Mouse (Mus musculus): Measurements from ENCODE around the gene Shisa8.

The Shisa8 gene

DNA sequence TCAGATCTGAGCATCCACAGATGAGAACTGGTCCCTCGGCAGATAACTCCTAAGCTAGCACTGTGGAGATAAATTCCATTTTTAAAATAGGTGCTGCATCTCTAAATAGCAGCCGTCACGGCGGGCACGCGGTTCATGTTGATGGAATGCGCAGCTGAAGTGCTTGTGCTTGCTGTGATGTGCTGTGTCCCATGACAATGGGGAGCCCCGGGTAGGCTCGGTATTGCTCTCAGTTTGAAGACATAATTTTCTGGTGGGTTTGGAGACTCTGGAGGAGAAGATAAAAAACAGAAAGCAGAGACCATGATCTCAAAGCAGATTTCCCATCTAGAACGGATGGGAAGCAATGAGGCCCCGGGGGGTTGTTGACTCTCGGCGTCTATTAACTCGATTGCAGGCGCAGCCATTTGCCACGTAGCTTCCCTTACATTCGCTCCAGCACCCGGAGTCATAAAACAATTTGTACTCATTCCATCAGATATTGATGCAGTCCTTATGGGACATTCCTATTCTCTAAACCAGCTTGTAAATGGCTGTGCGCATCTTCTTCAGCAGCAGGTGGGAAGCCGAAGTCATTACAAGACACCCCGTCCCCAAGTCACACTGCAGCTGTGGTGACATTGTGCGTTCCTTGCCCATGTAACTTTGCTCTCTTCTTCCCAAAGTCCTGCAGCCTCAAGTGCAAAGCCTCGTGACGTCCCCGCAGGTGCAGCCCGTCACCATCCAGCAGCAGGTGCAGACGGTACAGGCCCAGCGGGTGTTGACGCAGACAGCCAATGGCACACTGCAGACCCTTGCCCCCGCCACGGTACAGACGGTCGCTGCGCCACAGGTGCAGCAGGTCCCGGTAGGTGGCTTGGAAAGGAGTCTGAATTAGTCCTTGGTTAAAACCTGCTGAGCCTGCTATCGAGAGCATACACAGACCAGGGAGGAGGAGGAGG is 41.9 kb downstream of the Shisa8 start:
- no peak for DNase-seq

DNA sequence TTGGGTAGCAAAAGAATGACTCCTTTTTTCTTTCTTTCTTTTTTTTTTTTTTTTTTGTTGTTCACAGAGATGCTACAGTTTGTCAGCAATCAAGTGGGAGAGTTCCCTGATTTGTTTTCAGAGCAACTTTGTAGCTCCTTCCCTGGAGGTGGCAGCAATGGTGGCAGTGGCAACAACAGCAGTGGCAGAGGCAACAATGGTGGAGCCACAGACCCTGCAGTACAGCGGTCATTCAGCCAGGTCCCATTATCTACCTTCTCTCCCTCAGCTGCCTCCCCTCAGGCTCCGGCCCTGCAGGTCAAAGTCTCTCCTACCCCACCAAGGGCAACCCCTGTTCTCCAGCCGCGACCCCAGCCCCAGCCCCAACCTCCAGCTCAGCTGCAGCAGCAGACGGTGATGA is 42.9 kb downstream of the Shisa8 start:
- DNase-seq: no peak

- DNase-seq: no peak
Observed at GRCm38 (mm10) chr15:82167201-82168168, 45.1 kb downstream of the Shisa8 start.

GRCm38 (mm10) chr15:82166240-82167100 is 46.1 kb downstream of the Shisa8 start:
- no peak for DNase-seq

- DNase-seq: peak; percentile 80 to 84
Observed at GRCm38 (mm10) chr15:82165332-82166239, 47.0 kb downstream of the Shisa8 start.

GRCm38 (mm10) chr15:82164496-82164895 is 48.1 kb downstream of the Shisa8 start:
- no peak for DNase-seq

DNA sequence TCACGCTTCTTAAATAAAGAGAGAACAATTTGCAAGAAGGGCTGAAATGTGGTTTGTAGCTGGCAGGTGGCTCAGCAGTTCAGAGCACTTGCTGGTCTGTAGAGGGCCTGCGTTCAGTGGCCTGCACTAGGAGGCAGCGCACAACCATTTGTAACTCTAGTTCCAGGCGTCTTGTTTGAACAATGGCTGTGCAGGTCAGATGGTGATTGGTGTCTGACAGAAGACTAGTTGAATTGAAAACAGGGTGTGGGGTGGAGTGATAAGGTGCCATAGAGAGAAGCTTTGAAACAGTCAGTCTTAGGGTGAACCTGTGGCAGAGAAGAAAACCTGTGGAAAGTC is 48.6 kb downstream of the Shisa8 start:
- DNase-seq: no peak

GRCm38 (mm10) chr15:82163356-82164060 is 49.1 kb downstream of the Shisa8 start:
- DNase-seq: no peak

DNA sequence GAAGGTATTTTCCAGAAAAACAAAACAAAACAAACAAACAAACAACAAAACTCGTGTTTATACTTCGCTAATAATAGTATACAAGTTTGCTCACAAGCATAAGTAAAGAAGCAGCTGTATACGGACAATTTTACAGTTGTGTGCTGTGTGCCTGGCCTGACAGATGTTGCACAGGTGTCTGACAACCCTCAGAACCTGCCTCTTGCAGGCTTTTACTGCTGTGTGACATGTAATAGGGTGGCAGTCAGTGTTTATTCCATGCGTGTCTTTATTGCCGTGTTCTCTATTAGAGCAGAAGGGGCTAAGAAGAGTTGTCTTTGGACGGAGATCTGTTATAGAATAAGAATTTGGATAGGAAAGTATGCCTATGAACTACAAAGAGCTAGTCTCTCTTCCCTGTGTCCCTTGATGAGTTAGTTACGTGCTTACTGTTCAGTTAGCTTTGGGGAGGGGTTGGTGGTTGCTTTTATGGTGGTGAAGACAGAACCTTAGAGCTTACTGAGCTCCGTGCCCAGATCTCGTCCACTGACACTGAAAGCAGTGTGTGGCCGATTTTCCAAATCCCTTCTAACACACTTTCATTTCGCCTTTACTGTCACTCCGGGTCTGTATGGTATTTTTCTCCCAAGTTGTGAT is 50.5 kb downstream of the Shisa8 start:
- DNase-seq: no peak

- DNase-seq: peak in 1 of 2 experiments; percentile 67
Observed at GRCm38 (mm10) chr15:82160731-82161640, 51.6 kb downstream of the Shisa8 start.

GRCm38 (mm10) chr15:82159471-82159870 is 53.1 kb downstream of the Shisa8 start:
- no peak for DNase-seq

GRCm38 (mm10) chr15:82158243-82159035 is 54.2 kb downstream of the Shisa8 start:
- no peak for DNase-seq

- DNase-seq: no peak
Observed at GRCm38 (mm10) chr15:82156902-82157301, 55.7 kb downstream of the Shisa8 start.

DNA sequence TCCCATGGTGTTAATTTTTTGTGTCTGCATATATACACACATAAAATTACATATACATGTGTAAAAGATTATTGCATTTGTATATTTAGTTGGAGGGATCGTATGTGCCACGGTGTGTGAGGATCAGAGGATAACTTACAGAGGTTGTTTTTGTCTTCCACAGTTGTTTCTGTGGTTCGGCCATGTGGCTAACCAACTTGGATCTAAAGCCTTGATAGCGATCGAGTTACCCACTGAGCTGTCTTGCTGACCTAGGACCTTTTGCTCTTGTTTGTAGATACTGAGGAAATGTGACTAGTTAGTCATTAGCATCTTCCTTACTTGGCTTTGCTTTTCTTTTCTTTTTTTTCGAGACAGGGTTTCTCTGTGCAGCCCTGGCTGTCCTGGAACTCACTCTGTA is 56.3 kb downstream of the Shisa8 start:
- no peak for DNase-seq

Measured in lung, adult 18-20 months (tissue).